Mouse (Mus musculus) limb, embryonic 15.5 days (tissue): ENCODE data around the gene March10. TPM values are rescaled to one million over a fixed set of nuclear protein-coding genes. Genes with fewer than 3 reads are reported as not detected.

Source experiments
- ATAC-seq: fragments of 200-750 bp; cut with Nextera tagmentation; 2 replicates; pipeline ENCODE4 v1.8.0; 2017; ENCODE audit warnings: low read depth, moderate TSS enrichment; ENCODE audit not compliant: insufficient number of reproducible peaks, low FRiP score, low TSS enrichment
- H3K27ac ChIP-seq: fragments of 300-500 bp; sonication (generic); 2 replicates; pipeline ENCODE4 v1.5.1; 2015; ENCODE audit warnings: moderate library complexity, mild to moderate bottlenecking, inconsistent platforms
- H3K27me3 ChIP-seq: fragments of 300-500 bp; sonication (generic); 2 replicates; pipeline ENCODE4 v1.6.1; 2015; ENCODE audit warnings: inconsistent platforms
- H3K36me3 ChIP-seq: fragments of 300-500 bp; sonication (generic); 2 replicates; pipeline ENCODE4 v1.6.1; 2015; ENCODE audit warnings: inconsistent platforms
- H3K4me1 ChIP-seq: fragments of 300-500 bp; sonication (generic); 2 replicates; pipeline ENCODE4 v1.6.1; 2015; ENCODE audit warnings: inconsistent platforms
- H3K4me2 ChIP-seq: fragments of 300-500 bp; sonication (generic); 2 replicates; pipeline ENCODE4 v1.6.1; 2015; ENCODE audit warnings: mild to moderate bottlenecking, inconsistent platforms
- H3K4me3 ChIP-seq: fragments of 300-500 bp; sonication (generic); 2 replicates; pipeline ENCODE4 v1.5.1; 2015; ENCODE audit warnings: mild to moderate bottlenecking, inconsistent platforms
- H3K9ac ChIP-seq: fragments of 300-500 bp; sonication (generic); 2 replicates; pipeline ENCODE4 v1.6.1; 2015; ENCODE audit warnings: inconsistent platforms
- H3K9me3 ChIP-seq: fragments of 300-500 bp; sonication (generic); 2 replicates; pipeline ENCODE4 v1.6.1; 2016; ENCODE audit warnings: inconsistent platforms
- WGBS: fragments of 180-500 bp; shearing (Covaris S2); methylation state at CpG from one replicate; pipeline ENCODE4 v1.1.7; 2015; 5-methylcytosine and 5-hydroxymethylcytosine counted together
- polyA plus RNA-seq: library from polyadenylated mRNA; unstranded; fragments of >200 nt; fragmentation: Nextera tagmentation; extraction: Ambion mirVana; gene quantifications from 2 replicates; pipeline ENCODE4 v1.2.1, GENCODE M21; 2015

The March10 gene
- polyA plus RNA-seq, 1 experiment from 2014 or later: not detected

DNA sequence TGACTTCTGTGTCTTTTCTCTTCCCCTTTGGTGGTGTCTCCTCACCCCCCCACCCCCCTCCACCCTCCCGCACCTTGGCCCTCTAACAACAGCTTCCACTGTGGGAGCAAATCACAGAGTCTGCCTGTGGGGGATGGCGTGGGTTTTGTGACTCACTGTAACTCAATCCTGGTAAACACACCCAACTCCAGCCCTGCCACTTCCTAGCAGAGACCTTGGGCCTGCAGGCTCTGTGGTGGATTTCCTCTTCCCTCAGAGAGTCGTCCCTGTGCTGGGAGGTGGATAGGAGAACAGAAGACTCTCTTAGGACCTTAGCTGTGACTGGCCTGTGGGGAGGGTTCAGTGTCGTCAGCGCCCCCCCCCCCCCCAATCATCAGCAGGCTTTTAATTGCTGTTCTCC lies 13.0 kb downstream of the March10 start:
- no peak overlapping the region for H3K9ac ChIP-seq
- ATAC-seq: no peak
- H3K4me3 ChIP-seq: no peak overlapping the region
- no peaks in the 10 kb centered on the region for H3K36me3 ChIP-seq
- 33% methylated on average over 5 of the region's 5 CpGs for WGBS
- no peaks in the 10 kb centered on the region for H3K27me3 ChIP-seq
- no peak overlapping the region for H3K27ac ChIP-seq
- H3K9me3 ChIP-seq: no peaks in the 10 kb centered on the region
- H3K4me2 ChIP-seq: no peak overlapping the region
- H3K4me1 ChIP-seq: 0 out of 2 replicates have a peak, but pooled peaks cover 6% of the 10 kb centered on the region

DNA sequence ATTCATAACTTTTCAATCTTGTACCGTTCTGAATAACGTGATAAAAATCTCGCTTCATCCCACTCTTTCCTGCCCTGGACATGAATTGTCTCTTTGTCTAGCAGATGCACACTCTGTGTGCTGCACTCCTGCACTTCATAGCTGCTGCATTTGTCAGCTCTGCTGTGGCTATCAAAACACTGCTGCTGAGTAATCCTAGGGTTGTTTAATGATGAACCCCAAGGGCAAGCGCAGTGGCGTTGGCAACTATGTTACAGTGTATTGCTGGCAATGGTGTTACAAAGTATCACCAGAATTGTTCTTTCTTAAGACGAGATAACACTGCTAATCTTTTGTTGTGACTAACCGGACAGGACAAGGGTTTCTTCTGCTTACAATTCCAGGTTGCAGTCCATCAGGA lies 16.7 kb downstream of the March10 start:
- Histone ChIP-seq H3K4me3 (no peak overlapping the region), H3K9ac (no peak overlapping the region), H3K27ac (no peak overlapping the region), H3K9me3 (no peaks in the 10 kb centered on the region), H3K4me2 (no peak overlapping the region), H3K4me1 (0 out of 2 replicates have a peak, but pooled peaks cover 3% of the 10 kb centered on the region), H3K27me3 (no peaks in the 10 kb centered on the region), H3K36me3 (no peaks in the 10 kb centered on the region)
- WGBS: 78% methylated on average over 7 of the region's 7 CpGs
- ATAC-seq: no peak

DNA sequence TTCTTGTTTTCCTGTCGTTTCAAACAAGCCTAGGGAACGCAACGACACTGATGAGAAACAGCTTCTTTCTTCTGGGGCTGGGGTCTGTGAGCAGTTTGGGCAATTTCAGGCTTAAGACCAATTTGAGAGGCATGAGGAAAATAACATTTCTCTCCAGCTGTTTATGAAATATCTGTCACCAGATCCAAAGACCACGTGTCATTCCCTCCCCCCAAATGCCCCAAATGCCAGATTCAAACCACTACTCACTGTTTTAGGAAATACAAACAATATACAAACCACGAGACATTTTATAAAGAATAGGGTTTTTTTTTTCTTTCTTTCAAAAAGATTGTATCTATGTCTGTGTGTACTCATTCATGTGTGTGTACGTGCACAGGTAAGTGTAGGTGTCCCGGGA lies 17.6 kb downstream of the March10 start:
- no peaks in the 10 kb centered on the region for H3K36me3 ChIP-seq
- ATAC-seq: no peak
- H3K4me3 ChIP-seq: no peak overlapping the region
- WGBS: 49% methylated on average over 7 of the region's 7 CpGs
- no peak overlapping the region for H3K27ac ChIP-seq
- 0 out of 2 replicates have a peak, but pooled peaks cover 3% of the 10 kb centered on the region for H3K4me1 ChIP-seq
- no peaks in the 10 kb centered on the region for H3K27me3 ChIP-seq
- no peak overlapping the region for H3K9ac ChIP-seq
- no peak overlapping the region for H3K4me2 ChIP-seq
- no peaks in the 10 kb centered on the region for H3K9me3 ChIP-seq

DNA sequence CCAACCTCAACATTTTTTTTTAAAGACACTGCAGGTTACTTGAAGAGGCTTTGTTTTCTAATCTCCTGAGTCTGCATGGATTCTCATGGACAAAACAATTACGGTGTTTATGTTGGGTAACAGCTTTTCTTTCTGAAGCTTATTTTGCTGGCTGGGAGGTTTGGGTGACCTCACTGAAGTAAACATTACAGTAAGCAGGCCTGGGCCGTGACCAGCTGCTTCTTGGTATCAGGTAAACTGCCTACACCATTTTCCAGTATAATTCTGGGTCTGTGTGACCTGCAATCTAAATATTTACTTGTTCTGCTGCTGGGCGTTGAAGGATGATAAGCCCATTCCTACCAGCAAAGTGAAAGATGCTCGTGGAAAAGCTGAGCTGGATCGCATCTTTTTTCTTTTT lies 30.1 kb downstream of the March10 start:
- no peak overlapping the region for H3K9ac ChIP-seq
- H3K4me1 ChIP-seq: no peaks in the 10 kb centered on the region
- no peak overlapping the region for H3K27ac ChIP-seq
- no peak overlapping the region for H3K4me2 ChIP-seq
- ATAC-seq: no peak
- H3K27me3 ChIP-seq: no peaks in the 10 kb centered on the region
- no peaks in the 10 kb centered on the region for H3K9me3 ChIP-seq
- 83% methylated on average over 5 of the region's 5 CpGs for WGBS
- H3K4me3 ChIP-seq: no peak overlapping the region
- no peaks in the 10 kb centered on the region for H3K36me3 ChIP-seq

DNA sequence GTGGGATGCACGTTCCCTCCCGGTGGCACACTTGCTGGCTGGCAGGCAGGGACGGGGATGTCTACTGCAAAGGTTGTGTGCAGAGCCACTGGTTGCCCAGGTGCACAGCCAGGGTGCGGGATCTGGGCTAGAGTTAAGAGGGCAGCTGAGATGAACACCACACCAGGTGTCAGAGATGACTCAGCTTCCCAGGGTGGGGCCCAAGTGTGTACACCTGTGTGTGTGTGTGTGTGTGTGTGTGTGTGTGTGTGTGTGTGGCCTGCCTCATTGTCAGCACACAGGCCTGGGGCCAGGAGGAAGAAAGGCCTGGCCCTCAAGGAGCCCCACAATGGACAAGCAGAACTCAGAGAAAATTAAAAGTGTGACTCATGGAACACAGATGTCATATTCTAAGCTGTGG lies 31.9 kb downstream of the March10 start:
- H3K4me3 ChIP-seq: no peak overlapping the region
- no peak overlapping the region for H3K9ac ChIP-seq
- WGBS: 87% methylated on average over 4 of the region's 4 CpGs
- H3K4me2 ChIP-seq: no peak overlapping the region
- H3K9me3 ChIP-seq: no peaks in the 10 kb centered on the region
- H3K27ac ChIP-seq: no peak overlapping the region
- H3K4me1 ChIP-seq: no peaks in the 10 kb centered on the region
- no peaks in the 10 kb centered on the region for H3K36me3 ChIP-seq
- H3K27me3 ChIP-seq: no peaks in the 10 kb centered on the region
- no peak for ATAC-seq

DNA sequence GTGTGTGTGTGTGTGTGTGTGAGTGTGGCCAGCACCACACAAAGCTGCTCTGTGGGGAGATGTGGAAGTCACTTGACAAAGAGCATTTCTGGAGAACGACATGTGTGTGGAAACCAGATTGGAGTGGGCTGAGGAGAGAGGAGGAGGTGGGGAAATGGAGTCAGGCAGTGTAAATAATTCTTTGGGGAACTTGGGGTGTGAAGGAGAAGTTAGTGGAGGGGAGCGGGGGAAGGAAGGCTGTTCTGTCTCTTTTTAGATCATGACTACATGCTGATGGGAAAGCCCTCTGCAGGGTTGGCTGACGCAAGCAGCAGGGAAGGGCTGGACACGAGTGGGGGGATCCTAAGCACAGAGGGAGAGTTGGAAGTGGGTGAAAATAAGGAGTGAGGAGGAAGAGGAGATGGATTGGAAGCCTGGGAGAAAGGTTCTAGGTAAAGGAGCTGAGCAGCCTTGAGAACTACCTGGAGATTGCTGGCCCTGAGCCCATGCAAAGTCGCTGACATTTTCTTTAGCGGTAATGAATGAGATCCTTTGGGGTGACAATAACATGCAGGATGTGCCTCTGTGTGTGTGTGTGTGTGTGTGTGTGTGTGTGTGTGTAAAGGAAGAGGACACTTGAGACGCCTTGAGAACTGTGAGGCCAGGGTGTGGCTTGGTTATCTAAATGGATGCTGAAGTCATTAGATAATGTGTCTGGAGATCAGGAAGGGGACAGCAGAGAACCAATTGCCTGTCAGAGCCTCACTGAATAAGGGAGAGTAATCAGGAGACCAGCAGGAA lies 35.7 kb downstream of the March10 start:
- H3K9ac ChIP-seq: no peak overlapping the region
- no peak overlapping the region for H3K27ac ChIP-seq
- H3K4me1 ChIP-seq: no peaks in the 10 kb centered on the region
- no peak overlapping the region for H3K4me3 ChIP-seq
- ATAC-seq: no peak
- H3K36me3 ChIP-seq: no peaks in the 10 kb centered on the region
- WGBS: 64% methylated on average over 7 of the region's 7 CpGs
- no peaks in the 10 kb centered on the region for H3K9me3 ChIP-seq
- H3K27me3 ChIP-seq: no peaks in the 10 kb centered on the region
- H3K4me2 ChIP-seq: no peak overlapping the region

DNA sequence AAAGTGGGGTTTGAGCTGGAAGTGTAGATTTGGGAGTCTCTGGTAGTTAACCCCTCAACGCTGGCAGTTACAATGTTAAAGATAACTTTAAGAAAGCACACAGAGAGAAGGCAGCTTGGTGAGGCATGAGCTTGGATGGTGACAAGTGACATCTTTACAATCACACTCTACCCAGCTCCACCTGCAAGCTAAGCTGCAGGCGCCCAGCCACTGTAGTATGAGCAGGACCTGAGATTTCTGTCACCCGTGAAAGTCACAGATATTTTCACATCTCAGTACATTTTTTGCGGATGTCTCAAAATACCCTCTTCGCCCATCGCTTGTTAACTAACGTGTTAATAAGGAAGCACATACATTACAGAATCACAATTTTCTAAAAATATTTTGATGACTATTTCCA lies 36.6 kb downstream of the March10 start:
- no peak for ATAC-seq
- Histone ChIP-seq H3K36me3 (no peaks in the 10 kb centered on the region), H3K4me1 (no peaks in the 10 kb centered on the region), H3K27ac (no peak overlapping the region), H3K9me3 (no peaks in the 10 kb centered on the region), H3K27me3 (no peaks in the 10 kb centered on the region), H3K9ac (no peak overlapping the region), H3K4me3 (no peak overlapping the region), H3K4me2 (no peak overlapping the region)
- 79% methylated on average over 7 of the region's 7 CpGs for WGBS

DNA sequence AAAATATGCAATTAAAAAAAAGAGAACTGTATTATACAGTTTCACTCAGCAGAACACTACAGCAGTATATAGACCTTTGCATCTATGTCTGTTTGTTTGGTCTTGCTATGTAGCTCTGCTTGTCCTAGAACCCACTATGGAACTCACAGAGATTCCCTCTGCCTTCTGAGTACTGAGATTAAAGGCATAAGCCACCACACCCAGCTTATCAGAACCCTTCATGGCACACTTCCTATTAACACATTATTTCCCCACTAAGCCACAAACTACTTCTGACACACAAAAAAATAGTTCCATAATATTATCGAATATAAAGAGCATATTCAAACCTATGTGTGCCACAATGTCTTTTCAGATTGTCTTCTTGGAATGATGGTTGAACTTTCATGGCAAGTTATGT lies 42.5 kb downstream of the March10 start:
- no peak for ATAC-seq
- no peak overlapping the region for H3K9ac ChIP-seq
- WGBS: 85% methylated on average over 1 of the region's 1 CpGs
- H3K36me3 ChIP-seq: no peaks in the 10 kb centered on the region
- no peaks in the 10 kb centered on the region for H3K27me3 ChIP-seq
- no peaks in the 10 kb centered on the region for H3K9me3 ChIP-seq
- no peak overlapping the region for H3K4me3 ChIP-seq
- H3K4me2 ChIP-seq: no peak overlapping the region
- no peak overlapping the region for H3K27ac ChIP-seq
- H3K4me1 ChIP-seq: no peaks in the 10 kb centered on the region

DNA sequence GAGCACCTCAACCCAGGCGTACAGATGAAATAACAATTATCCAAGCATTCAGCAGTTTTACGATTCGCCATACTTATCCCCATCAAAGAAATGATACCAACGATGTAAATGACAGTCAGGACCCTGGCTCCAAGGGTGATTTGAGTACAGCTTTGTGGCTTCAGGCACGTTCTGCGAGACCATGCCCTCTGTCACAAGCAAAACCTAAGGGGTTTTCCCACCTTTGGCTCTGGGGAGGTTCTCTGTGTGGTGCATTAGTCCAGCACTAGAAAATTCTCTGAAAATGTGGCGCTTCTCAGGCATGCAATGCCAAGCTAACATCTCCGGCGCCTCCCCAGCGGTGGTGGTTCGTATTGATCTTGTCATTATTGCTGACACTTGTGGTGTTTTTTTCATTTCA lies 47.1 kb downstream of the March10 start:
- Histone ChIP-seq H3K4me2 (no peak overlapping the region), H3K9me3 (no peaks in the 10 kb centered on the region), H3K4me3 (no peak overlapping the region), H3K9ac (no peak overlapping the region), H3K4me1 (no peaks in the 10 kb centered on the region; the same call in 1 of the 2 replicates), H3K27me3 (no peaks in the 10 kb centered on the region), H3K36me3 (no peaks in the 10 kb centered on the region), H3K27ac (no peak overlapping the region)
- no peak for ATAC-seq
- 83% methylated on average over 11 of the region's 11 CpGs for WGBS

DNA sequence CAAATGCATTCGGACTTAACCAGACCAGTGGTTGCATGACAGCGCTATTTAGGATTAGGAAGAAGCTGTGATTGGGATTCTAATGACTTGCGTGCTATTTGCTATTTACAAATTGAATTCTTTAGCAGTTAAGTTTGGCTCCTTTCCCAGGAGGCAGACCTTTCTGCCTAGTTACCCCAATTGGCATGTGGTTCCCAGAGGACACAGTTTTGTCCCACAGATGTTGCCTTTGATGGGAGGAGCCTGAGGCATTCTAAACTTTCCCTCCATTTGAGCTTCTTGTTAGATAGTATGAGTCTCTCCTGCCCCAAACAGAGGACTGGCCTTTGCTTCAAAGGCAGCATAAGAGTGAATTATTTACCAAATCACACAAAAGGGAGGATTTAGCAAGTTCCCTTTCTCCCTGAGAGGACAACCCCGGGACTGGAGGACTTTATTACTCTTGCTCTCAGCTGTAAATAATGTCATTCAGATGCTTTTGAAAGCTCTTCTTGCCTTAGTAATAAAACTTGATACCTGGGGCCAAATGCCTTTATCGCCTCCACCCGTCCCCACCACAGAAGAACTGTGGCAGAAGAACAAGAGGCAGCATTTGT lies 48.6 kb downstream of the March10 start:
- H3K9me3 ChIP-seq: no peaks in the 10 kb centered on the region
- no peak for ATAC-seq
- H3K4me3 ChIP-seq: no peak overlapping the region
- H3K4me1 ChIP-seq: no peaks in the 10 kb centered on the region; the same call in 1 of the 2 replicates
- H3K4me2 ChIP-seq: no peak overlapping the region
- WGBS: 33% methylated on average over 6 of the region's 6 CpGs
- no peaks in the 10 kb centered on the region for H3K36me3 ChIP-seq
- H3K27ac ChIP-seq: no peak overlapping the region
- H3K27me3 ChIP-seq: no peaks in the 10 kb centered on the region
- no peak overlapping the region for H3K9ac ChIP-seq

DNA sequence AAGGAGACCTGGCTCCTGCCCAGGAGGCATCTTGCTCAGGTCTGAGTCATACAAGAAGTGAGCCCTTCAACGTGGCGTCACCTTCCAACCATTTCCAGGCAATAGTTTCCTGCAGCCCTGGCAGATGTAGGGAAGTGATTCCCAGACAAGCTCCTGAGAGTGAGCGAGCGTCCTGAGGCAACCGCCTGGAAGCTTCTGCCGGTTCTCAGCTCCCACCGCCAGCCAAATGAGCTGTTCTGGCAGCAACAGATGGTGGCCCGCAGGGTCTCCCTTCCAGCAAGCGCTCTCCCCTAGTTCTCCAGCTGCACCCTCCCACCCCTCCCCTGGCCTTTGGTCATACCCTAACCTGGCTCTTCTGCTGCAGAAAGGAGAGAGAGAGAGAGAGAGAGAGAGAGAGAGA lies 54.2 kb downstream of the March10 start:
- Histone ChIP-seq H3K4me3 (no peak overlapping the region), H3K27me3 (no peaks in the 10 kb centered on the region), H3K27ac (no peak overlapping the region), H3K9me3 (no peaks in the 10 kb centered on the region), H3K4me2 (no peak overlapping the region), H3K9ac (no peak overlapping the region), H3K4me1 (peaks cover 10% of the 10 kb centered on the region; the same call in 1 of the 2 replicates), H3K36me3 (no peaks in the 10 kb centered on the region)
- WGBS: 12% methylated on average over 9 of the region's 9 CpGs
- ATAC-seq: no peak

DNA sequence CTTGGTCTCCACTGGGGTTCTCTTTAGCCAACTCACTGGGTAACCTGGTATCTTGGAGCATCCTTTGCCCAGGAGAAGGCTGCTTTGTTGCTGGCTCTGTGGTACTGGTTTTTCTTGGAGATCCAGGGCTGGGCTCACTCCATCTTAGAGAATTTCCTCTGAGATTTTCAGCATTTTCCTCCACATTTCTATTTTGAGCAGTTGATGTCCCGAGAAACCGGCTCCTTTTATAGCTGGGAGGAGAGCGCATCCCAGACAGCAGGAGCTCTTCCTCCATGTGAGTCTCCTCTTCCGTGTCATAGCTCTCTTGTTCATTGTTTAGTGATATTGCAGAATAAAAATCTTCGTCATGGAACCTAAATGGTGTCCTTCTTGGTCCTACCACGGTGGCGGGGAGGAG lies 66.2 kb downstream of the March10 start:
- Histone ChIP-seq H3K9ac (no peak overlapping the region), H3K27ac (no peak overlapping the region), H3K4me2 (no peak overlapping the region), H3K36me3 (no peaks in the 10 kb centered on the region), H3K4me1 (peaks cover 6% of the 10 kb centered on the region; the same call in 1 of the 2 replicates), H3K27me3 (0 out of 2 replicates have a peak, but pooled peaks cover 3% of the 10 kb centered on the region), H3K9me3 (no peaks in the 10 kb centered on the region), H3K4me3 (no peak overlapping the region)
- WGBS: 89% methylated on average over 7 of the region's 7 CpGs
- ATAC-seq: no peak
